Mouse (Mus musculus): ENCODE measurements around the gene 3110009E18Rik.

3110009E18Rik gene

GRCm38 (mm10) chr1:120105556-120105959, 15.4 kb upstream of the 3110009E18Rik start:
- in situ Hi-C loops (cut with MboI): no loop called here

DNA sequence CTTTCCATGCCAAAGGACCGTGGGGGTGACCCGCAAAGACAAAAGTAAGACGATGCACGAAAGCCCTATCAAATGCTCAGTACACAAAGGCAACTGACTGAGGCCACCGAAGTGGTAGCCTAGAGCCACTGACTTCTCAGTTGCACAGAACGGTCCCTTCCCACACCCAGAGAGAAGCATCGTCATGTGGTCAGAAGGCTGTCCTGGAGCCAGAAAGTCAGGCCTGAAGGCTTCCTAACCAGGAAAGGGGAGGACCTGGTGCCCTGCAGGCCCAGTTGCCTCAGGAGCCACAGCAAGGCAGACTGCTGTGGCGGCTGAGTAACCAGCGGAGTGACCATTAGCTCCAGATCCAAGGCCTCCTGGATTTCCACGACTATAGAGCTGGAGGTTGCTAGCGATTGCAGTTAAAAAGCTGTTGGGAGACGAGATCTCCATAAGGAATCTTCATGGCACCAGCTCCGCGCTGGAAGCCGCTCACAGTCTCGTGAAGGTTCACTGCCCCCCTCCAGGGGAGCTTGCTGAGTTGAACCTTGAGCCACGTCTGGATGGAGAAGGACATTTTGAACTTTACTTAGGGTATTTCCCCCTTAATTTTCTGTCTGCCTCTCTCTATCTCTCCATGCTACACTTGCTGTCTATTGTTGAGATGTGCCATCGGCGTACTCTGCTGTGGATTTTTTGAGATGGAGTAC, 11.1 kb upstream of the 3110009E18Rik start:
- in situ Hi-C loops (cut with MboI): no loop called here

- in situ Hi-C loops (cut with MboI): no loop called here
These were observed 9.2 kb upstream of the 3110009E18Rik start for GRCm38 (mm10) chr1:120111766-120112165.

- in situ Hi-C loops (cut with MboI): no loop called here
These were observed 8.5 kb upstream of the 3110009E18Rik start for GRCm38 (mm10) chr1:120112251-120113187.

DNA sequence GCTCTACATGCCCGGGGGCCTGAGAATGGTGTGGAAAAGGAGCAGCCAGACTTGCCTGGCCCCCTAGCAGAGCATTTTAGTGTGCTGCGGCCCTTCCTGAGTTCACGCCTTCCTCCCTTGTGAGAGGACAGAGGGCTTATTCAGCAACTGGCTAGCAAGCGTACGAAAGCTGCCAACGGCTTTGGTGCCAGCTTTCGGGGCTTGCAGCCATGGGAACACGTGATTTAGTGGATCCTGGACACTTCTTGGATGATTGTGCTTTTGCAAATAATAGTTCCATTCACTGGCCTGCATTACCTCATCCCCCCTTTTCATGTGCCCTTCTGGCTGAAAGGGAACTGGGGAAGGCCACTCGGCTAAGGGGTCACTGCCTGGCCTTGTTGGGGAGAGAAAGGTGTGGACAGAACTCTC, 5.3 kb upstream of the 3110009E18Rik start:
- in situ Hi-C loops (cut with MboI): no loop called here

- in situ Hi-C loops (cut with MboI): no loop called here
These were observed 4.9 kb upstream of the 3110009E18Rik start for GRCm38 (mm10) chr1:120116106-120116505.

- in situ Hi-C loops (cut with MboI): no loop called here
These were observed 2.1 kb upstream of the 3110009E18Rik start for GRCm38 (mm10) chr1:120118854-120119253.

GRCm38 (mm10) chr1:120119389-120119788, 1.6 kb upstream of the 3110009E18Rik start:
- in situ Hi-C loops (cut with MboI): no loop called here

- in situ Hi-C loops (cut with MboI): no loop called here
These were observed 632 bp upstream of the 3110009E18Rik start for GRCm38 (mm10) chr1:120120141-120120968.

DNA sequence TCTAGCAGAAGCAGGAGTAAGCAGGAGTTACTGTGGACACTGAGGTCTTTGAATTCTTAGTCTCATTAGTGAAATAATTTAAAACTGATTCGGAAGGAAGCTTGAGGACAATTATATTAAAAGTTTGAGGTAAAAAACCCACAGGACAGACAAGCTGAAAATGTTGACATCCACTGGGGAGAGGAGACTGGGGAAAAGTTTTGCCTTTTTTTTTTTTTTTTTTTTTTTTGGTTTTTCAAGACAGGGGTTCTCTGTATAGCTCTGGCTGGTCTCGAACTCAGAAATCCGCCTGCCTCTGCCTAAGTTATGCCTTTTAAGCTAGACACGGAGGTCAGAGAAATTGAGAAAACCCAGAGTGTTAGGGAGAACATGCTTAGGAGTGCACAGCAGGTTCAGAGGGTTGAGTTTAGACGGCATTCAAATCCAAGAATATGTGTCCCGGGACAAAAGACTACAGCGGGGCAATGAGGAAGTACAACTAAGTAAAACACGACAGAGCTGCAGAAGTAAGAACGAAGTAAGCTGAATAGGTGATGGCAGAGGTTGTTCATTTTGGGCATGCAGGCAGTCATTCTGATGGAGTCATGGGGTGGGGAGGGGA, 1.0 kb downstream of the 3110009E18Rik start:
- in situ Hi-C loops (cut with MboI): no loop called here

- in situ Hi-C loops (cut with MboI): no loop called here
These were observed 1.8 kb downstream of the 3110009E18Rik start for GRCm38 (mm10) chr1:120122634-120123383.

- in situ Hi-C loops (cut with MboI): loop anchor here (25.0 kb wide), 1 partner anchor 1437 kb away; the partner anchor contains the start of gene Ddx18
These were observed 3.9 kb downstream of the 3110009E18Rik start for GRCm38 (mm10) chr1:120124839-120125238.

- in situ Hi-C loops (cut with MboI): loop anchor here (25.0 kb wide), 1 partner anchor 1437 kb away; the partner anchor contains the start of gene Ddx18
These were observed 4.5 kb downstream of the 3110009E18Rik start for GRCm38 (mm10) chr1:120125471-120125870.

GRCm38 (mm10) chr1:120126318-120126717, 5.3 kb downstream of the 3110009E18Rik start:
- in situ Hi-C loops (cut with MboI): loop anchor here (25.0 kb wide), 1 partner anchor 1436 kb away; the partner anchor contains the start of gene Ddx18

- in situ Hi-C loops (cut with MboI): loop anchor here (25.0 kb wide), 1 partner anchor 1430 kb away; the partner anchor contains the start of gene Ddx18
These were observed 11.4 kb downstream of the 3110009E18Rik start for GRCm38 (mm10) chr1:120132376-120132775.

- in situ Hi-C loops (cut with MboI): loop anchor here (25.0 kb wide), 1 partner anchor 1426 kb away; the partner anchor contains the start of gene Ddx18
These were observed 15.2 kb downstream of the 3110009E18Rik start for GRCm38 (mm10) chr1:120135934-120136786.

- in situ Hi-C loops (cut with MboI): loop anchor here (25.0 kb wide), 1 partner anchor 1423 kb away; the partner anchor contains the start of gene Ddx18
These were observed 18.0 kb downstream of the 3110009E18Rik start for GRCm38 (mm10) chr1:120138923-120139540.

DNA sequence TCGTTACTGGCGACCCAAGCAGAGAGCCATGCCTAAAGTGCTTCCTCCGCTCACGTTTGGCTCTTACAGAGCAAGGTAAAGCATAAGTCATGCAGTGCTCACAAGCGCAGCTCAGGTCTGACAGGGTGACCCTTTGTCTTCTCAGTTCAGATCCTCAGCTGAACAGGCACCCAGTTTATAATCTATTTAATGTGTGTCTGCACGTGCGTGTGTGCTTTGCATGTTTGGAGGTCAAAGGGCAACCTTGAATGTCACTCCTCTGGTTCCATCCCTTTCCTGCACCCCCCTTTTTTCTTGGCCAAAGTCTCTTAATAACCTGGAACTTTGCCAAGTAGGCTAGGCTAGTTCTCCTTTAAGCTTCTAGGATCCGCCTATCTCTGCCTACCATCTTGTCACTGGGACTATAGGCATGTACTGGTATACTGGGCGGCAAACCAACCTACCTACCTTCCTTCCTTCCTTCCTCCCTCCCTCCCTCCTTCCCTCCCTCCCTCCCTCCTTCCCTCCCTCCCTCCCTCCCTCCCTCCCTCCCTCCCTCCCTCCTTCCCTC, 19.2 kb downstream of the 3110009E18Rik start:
- in situ Hi-C loops (cut with MboI): loop anchor here (25.0 kb wide), 1 partner anchor 1422 kb away; the partner anchor contains the start of gene Ddx18
